Mouse (Mus musculus): ENCODE results near the gene Slc16a10.

GRCm38 (mm10) chr10:40019492-40019891, 122.6 kb downstream of the Slc16a10 start:
- TF ChIP-seq BHLHE40 (IDR thresholded peaks at IDR 0.05; ENCODE audit: low read depth, low read length) (no peak), ZNF384 (IDR thresholded peaks at IDR 0.05; ENCODE audit: low read depth, low read length) (no peak), USF1 (IDR thresholded peaks at IDR 0.05; ENCODE audit: low read depth, low read length) (no peak), HCFC1 (IDR thresholded peaks at IDR 0.05; ENCODE audit: low read depth, low read length) (no peak), TCF12 (IDR thresholded peaks at IDR 0.05; ENCODE audit: low read depth, low read length) (no peak), EP300 (IDR thresholded peaks at IDR 0.05; ENCODE audit: low read length) (no peak), CTCF (conservative IDR thresholded peaks at IDR 0.05 in 1 of 2, IDR thresholded peaks at IDR 0.05 in 1 of 2; ENCODE audit: low read depth in 2 of 2, low read length in 2 of 2) (no peak), KAT2A (IDR thresholded peaks at IDR 0.05; ENCODE audit: insufficient replicate concordance, low read length) (no peak), ZMIZ1 (IDR thresholded peaks at IDR 0.05; ENCODE audit: low read depth, low read length) (no peak), CHD1 (IDR thresholded peaks at IDR 0.05; ENCODE audit: low read depth, low read length) (no peak), MAX (IDR thresholded peaks at IDR 0.05; ENCODE audit: low read length) (no peak), NELFE (IDR thresholded peaks at IDR 0.05; ENCODE audit: low read depth, low read length) (no peak), PAX5 (IDR thresholded peaks at IDR 0.05; ENCODE audit: low read length) (no peak)

Measured in CH12.LX (cell line).